Mouse (Mus musculus) midbrain, postnatal 0 days (tissue): ENCODE results near the gene Tspo. TPM values are rescaled to one million over a fixed set of nuclear protein-coding genes. Genes with fewer than 3 reads are reported as not detected.
A peak's percentile ranks its signal among the peaks of the same experiment; 100 is the strongest.

Experiments used
- ATAC-seq: fragments of 200-750 bp; cut with Nextera tagmentation; 2 replicates; pipeline ENCODE4 v1.8.0; 2017; ENCODE audit warnings: moderate number of reproducible peaks, mild to moderate bottlenecking, moderate TSS enrichment, moderate library complexity; ENCODE audit not compliant: low FRiP score
- DNase-seq: peaks from one replicate; pipeline ENCODE4 v3.0.0-alpha.2; 2015; ENCODE audit warnings: low spot score
- H3K27ac ChIP-seq: fragments of 300-500 bp; sonication (generic); 2 replicates; pipeline ENCODE4 v1.5.1; 2014; ENCODE audit warnings: low read depth, mild to moderate bottlenecking, low read length, mixed read lengths
- H3K27me3 ChIP-seq: fragments of 300-500 bp; sonication (generic); 2 replicates; pipeline ENCODE4 v1.6.1; 2014; ENCODE audit warnings: low read length, control low read depth, mixed read lengths; ENCODE audit not compliant: insufficient read depth
- H3K36me3 ChIP-seq: fragments of 300-500 bp; sonication (generic); 2 replicates; pipeline ENCODE4 v1.6.1; 2014; ENCODE audit warnings: low read length, control low read depth, mixed read lengths; ENCODE audit not compliant: insufficient read depth
- H3K4me1 ChIP-seq: fragments of 300-500 bp; sonication (generic); 2 replicates; pipeline ENCODE4 v1.6.1; 2014; ENCODE audit warnings: mild to moderate bottlenecking, control low read depth, antibody characterized with exemption, low read length, mixed read lengths; ENCODE audit not compliant: insufficient read depth
- H3K4me2 ChIP-seq: fragments of 300-500 bp; sonication (generic); 2 replicates; pipeline ENCODE4 v1.6.1; 2014; ENCODE audit warnings: low read depth, mild to moderate bottlenecking, low read length, mixed read lengths; ENCODE audit not compliant: poor library complexity, severe bottlenecking
- H3K4me3 ChIP-seq: fragments of 300-500 bp; sonication (generic); 2 replicates; pipeline ENCODE4 v1.5.1; 2014; ENCODE audit warnings: low read depth, mild to moderate bottlenecking, low read length, moderate library complexity
- H3K9ac ChIP-seq: fragments of 300-500 bp; sonication (generic); replicated peaks from 2 replicates; pipeline ENCODE4 v1.6.1; 2014; ENCODE audit warnings: mild to moderate bottlenecking, low read length, moderate library complexity, mixed read lengths; ENCODE audit not compliant: poor library complexity, severe bottlenecking
- H3K9me3 ChIP-seq: fragments of 300-500 bp; sonication (generic); 2 replicates; pipeline ENCODE4 v1.6.1; 2016; ENCODE audit warnings: low read length, control low read depth
- CTCF ChIP-seq: IDR thresholded peaks from 2 replicates; pipeline ENCODE4 v1.5.1; 2016; ENCODE audit warnings: antibody characterized with exemption, mild to moderate bottlenecking
- WGBS: fragments of 180-500 bp; shearing (Covaris S2); extraction: QIAGEN DNeasy Blood & Tissue Kit; methylation state at CpG from one replicate; pipeline ENCODE4 v1.1.7; 2014; 5-methylcytosine and 5-hydroxymethylcytosine counted together
- polyA plus RNA-seq: library from polyadenylated mRNA; unstranded; fragments of >200 nt; fragmentation: Nextera tagmentation; extraction: Ambion mirVana; gene quantifications from 2 replicates; pipeline ENCODE4 v1.2.1, GENCODE M21; 2015
- total RNA-seq: library from RNA; depleted of rRNA; stranded (reverse); fragments of >200 nt; gene quantifications from 2 replicates; pipeline ENCODE4 v1.2.3, GENCODE M21; 2014

Tspo gene
- total and polyA plus RNA-seq, 2 experiments from 2014 or later, result 8.0 to 8.4 TPM

DNA sequence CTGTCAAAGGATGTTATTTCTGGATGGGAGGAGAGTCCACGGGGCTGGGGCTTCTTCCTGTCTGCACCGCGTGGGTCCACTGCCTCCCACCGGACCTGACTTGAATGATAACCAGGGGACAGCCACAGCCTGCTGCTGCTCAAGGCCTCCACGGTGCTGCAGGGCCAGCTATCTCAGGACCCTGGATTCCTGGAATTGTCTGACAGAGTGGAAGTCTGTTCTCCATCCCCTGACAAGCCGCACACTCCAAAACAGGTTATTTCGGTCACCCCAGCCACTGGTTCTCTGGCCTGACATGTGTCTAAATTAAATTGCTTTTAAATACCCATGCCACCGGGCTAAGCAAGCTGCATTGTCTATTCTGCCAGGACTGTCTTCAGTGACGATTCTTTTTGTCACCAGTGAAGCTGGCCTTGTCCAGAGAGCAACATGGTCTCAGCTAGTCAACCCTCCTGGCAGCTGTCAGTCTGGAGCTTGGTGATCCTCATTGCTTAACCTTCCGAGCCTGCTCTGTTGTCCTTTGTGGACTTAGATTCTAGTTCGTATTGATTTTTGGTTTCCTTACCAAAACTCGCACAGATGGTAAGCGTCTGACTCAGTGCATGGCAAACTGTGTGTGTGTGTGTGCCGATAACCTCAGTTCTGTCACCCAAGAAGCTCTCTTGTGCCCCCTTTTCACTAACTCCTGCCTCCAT lies 39.6 kb upstream of the Tspo start:
- no peak for TF ChIP-seq CTCF
- no peaks in the 10 kb centered on the region for H3K36me3 ChIP-seq
- no peak overlapping the region for H3K4me2 ChIP-seq
- ATAC-seq (no peak), DNase-seq (no peak)
- no peak overlapping the region for H3K27ac ChIP-seq
- no peak overlapping the region for H3K9ac ChIP-seq
- WGBS, result 54% methylated on average over 14 of the region's 14 CpGs
- H3K4me1 ChIP-seq, result peaks cover 4% of the 10 kb centered on the region; the same call in 1 of the 2 replicates
- no peaks in the 10 kb centered on the region for H3K9me3 ChIP-seq
- H3K4me3 ChIP-seq, result no peak overlapping the region
- peaks cover 26% of the 10 kb centered on the region for H3K27me3 ChIP-seq

DNA sequence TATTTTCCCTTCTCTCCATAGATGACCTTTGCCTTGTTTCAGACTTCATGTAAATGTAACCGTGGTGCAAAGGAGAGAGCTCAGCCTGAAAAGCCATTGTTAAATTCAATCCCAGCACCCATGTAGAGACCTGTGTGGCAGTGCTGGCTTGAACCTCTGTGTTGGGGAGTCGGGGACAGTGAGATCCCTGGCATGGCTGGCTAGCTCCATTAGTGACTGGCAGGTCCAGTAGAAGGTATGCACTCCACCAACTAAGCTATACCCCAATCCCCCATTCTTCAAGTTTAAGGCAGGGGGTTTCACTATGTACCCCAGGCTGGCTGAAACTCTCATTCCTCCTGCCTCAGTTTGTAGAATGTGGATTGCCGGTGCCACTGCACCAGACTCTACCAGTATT lies 39.1 kb upstream of the Tspo start:
- no peaks in the 10 kb centered on the region for H3K36me3 ChIP-seq
- no peaks in the 10 kb centered on the region for H3K9me3 ChIP-seq
- H3K27me3 ChIP-seq, result peaks cover 26% of the 10 kb centered on the region
- no peak overlapping the region for H3K4me3 ChIP-seq
- peaks cover 4% of the 10 kb centered on the region; the same call in 1 of the 2 replicates for H3K4me1 ChIP-seq
- no peak overlapping the region for H3K4me2 ChIP-seq
- no peak for ATAC-seq
- H3K27ac ChIP-seq, result no peak overlapping the region
- WGBS, result 83% methylated on average over 3 of the region's 3 CpGs
- no peak for DNase-seq
- no peak for TF ChIP-seq CTCF
- no peak overlapping the region for H3K9ac ChIP-seq

DNA sequence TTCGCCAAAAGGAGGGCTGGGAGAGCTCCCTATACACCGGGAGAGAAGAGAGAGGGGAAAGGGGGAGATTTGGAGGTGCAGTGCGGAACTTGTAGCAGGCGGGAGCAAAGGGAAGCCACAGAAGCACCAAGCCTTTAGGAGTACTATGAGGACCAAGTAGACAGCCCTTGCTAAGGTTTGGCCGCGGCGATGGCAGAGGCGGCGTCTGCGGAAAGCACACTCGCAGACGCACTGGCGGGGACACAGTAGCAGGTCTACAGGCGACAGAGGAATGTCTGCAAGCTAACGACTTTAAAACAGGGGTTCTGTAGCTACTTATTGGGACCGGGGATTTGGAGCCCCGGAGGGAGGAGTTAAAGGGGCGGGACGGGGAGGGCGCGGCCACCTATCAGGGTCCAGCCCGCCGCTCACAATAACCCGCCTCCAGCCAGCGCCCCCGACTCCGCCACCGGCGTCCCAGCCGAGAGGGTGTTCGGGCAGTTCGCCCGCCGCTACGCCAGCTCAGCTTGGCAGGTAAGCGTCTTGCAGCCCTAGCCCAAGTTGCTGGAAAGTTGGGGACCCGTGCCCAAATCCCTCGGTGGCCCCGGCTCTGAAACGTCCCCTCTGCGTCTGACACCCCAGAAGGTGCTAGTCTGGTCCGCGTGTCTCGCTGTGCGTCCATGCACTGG lies 36.8 kb upstream of the Tspo start, which contains the start of gene Bik:
Gene Bik (plus strand): TSS at position 439 of the 668 bp plus-strand sequence.
- WGBS, result under 1% methylated on average over 45 of the region's 45 CpGs
- no peak for TF ChIP-seq CTCF
- no peak within 1 kb of the TSS for H3K27ac ChIP-seq
- peak within 1 kb of the TSS; percentile 84 for H3K4me2 ChIP-seq
- H3K36me3 ChIP-seq, result no peaks in the 10 kb centered on the region
- peak within 1 kb of the TSS; percentile 34 for H3K4me3 ChIP-seq
- ATAC-seq, result no peak
- no peak within 1 kb of the TSS; the same call in 1 of the 2 replicates for H3K9ac ChIP-seq
- peak; percentile 15 for DNase-seq
- no peaks in the 10 kb centered on the region for H3K9me3 ChIP-seq
- peaks cover 26% of the 10 kb centered on the region for H3K27me3 ChIP-seq
- H3K4me1 ChIP-seq, result peaks cover 4% of the 10 kb centered on the region; the same call in 1 of the 2 replicates

DNA sequence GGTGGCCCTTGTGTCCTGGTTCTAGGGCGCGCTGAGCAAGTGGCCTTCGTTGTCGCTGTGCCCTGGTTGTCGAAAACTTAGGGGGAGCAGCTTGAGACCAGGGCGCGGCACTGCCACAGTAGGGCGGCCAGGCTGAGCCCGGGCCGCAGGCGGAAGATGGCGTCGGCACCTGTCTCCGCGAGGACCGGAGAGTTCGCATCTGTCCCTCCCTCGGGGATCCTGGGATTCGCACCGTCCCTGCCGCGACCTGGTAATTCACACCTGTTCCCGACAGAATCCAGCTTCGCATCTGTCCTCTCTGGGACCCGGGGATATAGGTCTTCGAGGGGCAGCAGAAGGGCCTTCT lies 36.3 kb upstream of the Tspo start:
- Histone ChIP-seq H3K9me3 (no peaks in the 10 kb centered on the region), H3K9ac (no peak overlapping the region; the same call in 1 of the 2 replicates), H3K27me3 (peaks cover 26% of the 10 kb centered on the region), H3K4me2 (peak overlapping the region; percentile 84), H3K4me1 (peaks cover 4% of the 10 kb centered on the region; the same call in 1 of the 2 replicates), H3K27ac (no peak overlapping the region), H3K36me3 (no peaks in the 10 kb centered on the region), H3K4me3 (peak overlapping the region; percentile 34)
- DNase-seq, result no peak
- WGBS, result 2% methylated on average over 25 of the region's 26 CpGs
- no peak for TF ChIP-seq CTCF
- ATAC-seq, result no peak

DNA sequence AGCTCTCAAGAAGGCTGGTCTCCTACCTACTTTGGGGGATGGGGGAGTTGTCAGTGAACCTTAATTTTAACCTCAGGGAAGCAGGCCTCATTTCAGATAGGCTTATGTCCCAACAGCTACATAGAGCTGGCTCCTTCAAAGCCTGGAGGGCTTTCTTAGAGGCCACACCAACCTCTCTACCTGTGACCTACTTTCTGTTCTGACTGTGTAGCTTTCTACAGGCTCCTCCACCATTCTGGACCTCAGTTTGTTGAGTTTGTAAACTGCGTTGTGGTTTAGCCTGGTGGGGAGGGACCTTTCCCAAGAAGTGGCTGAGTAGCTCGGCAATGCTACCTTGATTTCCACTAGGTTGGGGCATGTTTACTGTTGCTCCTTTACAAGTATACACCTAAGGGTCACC lies 35.6 kb upstream of the Tspo start:
- Histone ChIP-seq H3K4me3 (no peak overlapping the region), H3K9ac (no peak overlapping the region), H3K27me3 (peaks cover 26% of the 10 kb centered on the region), H3K9me3 (no peaks in the 10 kb centered on the region), H3K27ac (no peak overlapping the region), H3K36me3 (no peaks in the 10 kb centered on the region), H3K4me2 (no peak overlapping the region), H3K4me1 (peaks cover 4% of the 10 kb centered on the region; the same call in 1 of the 2 replicates)
- ATAC-seq (no peak), DNase-seq (no peak)
- WGBS, result 92% methylated on average over 2 of the region's 2 CpGs
- no peak for TF ChIP-seq CTCF

DNA sequence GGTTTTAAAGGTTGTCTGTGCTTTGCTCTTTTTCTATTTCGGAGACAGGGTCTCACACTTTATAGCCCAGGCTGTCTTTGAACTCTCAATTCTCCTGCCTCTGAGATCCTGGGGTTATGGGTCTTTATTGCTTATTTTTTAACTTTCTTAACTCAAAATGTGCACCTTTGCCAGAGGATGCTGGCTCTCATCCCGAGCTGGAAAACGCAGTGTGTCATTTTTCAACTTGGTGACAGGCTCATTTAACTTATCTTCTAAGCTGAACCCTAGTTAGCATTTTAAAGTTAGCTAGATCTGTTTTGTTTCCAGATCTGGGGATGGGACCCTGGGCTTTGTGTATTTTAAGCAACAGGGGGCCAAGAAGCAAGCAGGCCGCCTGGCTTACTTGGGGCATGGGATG lies 34.5 kb upstream of the Tspo start:
- Histone ChIP-seq H3K4me2 (no peak overlapping the region), H3K27me3 (peaks cover 26% of the 10 kb centered on the region), H3K9ac (no peak overlapping the region), H3K4me3 (no peak overlapping the region), H3K9me3 (no peaks in the 10 kb centered on the region), H3K36me3 (no peaks in the 10 kb centered on the region), H3K4me1 (peaks cover 4% of the 10 kb centered on the region; the same call in 1 of the 2 replicates), H3K27ac (no peak overlapping the region)
- DNase-seq (no peak), ATAC-seq (no peak)
- TF ChIP-seq CTCF, result no peak
- WGBS, result 78% methylated on average over 4 of the region's 4 CpGs
